Mouse (Mus musculus) CD4-positive, CD25-positive, alpha-beta regulatory T cell (primary cell): ENCODE data around the gene G2e3. TPM values are rescaled to one million over a fixed set of nuclear protein-coding genes. Genes with fewer than 3 reads are reported as not detected.

Source experiments
- polyA plus RNA-seq: library from polyadenylated mRNA; unstranded; fragments of 100-300 nt; shearing (Covaris generic); gene quantifications from one replicate; pipeline ENCODE4 v1.2.1, GENCODE M21; 2017

Gene G2e3
- polyA plus RNA-seq = 15.2 TPM

DNA sequence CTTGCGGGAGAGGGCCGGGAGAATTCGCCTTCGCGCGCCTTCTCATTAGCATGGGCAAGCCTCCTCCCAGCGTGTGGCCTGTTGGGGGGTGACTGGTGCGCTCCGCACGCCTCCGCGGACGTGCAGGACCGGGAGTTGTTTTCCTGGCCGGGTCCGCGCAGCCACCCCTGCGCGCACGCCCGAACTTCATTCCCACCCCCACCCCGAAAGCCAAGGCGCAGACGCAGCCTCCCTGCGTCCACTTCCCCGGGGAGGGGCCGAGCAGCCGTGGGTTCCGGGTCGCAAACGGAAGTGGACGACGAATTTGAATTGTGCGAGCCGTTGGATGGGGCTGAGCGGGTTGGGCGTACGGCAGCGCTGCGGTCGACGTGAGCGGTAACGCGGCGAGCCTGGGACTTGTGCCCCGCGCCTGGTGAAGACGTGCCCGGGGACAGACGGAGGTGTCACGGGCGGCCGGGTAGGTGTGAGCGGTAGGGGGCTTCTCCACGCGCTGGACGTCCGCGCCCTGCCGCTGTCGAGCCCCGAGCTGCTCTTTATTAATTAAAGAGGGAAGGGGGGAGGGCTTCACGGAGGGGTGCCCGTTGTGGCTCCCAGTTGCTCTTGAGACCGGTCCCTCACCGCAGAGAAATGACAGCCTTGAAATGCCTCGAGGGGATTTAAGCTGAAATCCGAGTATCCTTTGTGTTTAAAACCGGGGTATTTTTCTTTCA is at the start of gene G2e3:
G2e3 (plus strand) TSS at position 74 of the 710 bp plus-strand sequence.

DNA sequence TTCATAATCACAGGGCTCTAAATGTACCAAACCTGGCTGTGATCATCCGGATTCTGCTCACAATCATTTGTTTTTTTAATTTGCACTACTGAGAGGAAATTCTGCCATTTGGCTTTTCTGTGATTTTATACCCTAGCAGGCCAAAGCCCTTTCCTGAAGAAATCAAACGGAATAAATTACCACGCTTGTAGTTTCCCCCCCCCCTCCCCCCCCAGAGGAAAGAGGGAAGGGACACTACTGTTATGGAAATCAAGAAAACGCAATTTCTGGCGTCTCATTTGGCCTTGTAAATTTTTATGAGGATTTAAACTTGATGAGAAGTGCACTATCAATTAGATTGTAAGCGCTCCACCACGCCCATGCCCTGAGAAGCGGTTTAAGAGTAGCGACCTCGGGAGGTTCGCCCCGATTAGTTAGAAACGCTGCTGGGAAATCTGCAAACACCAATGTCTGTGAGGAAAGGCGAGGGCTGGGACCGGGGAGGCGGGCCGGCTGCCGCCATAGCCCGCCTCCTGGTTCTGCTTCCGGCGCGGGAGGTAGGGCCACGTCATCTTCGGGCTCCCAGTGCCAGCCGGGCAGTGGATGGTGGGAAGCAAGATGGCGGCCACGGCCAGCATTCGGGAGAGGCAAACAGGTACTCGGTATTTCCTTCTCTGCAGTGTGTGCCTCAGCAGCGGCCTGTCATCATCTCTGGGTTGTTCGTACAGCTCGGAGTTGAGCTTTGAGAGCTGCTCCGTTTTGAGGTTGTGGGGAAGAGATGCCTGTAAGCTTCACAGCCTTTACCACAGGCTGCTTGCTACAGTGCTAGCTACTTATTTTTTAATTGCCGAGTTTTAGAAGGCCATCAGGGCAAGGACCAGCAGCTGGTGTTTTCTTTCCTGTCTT is 29.4 kb downstream of the G2e3 start, which contains the start of gene Scfd1:
Scfd1 (plus strand) TSS at position 508 of the 885 bp plus-strand sequence.

Other genes with a start within 250 kb of the G2e3 start
- gene Scfd1, start 29.4 kb downstream of the G2e3 start, polyA plus RNA-seq = 89.2 TPM
- gene Coch, start 245.3 kb downstream of the G2e3 start, polyA plus RNA-seq = 0.35 TPM